Mouse (Mus musculus) central nervous system, embryonic 18 days (tissue): ENCODE data around the gene Mymx. TPM values are rescaled to one million over a fixed set of nuclear protein-coding genes. Genes with fewer than 3 reads are reported as not detected.

Experiments used
- polyA plus RNA-seq: library from polyadenylated mRNA; depleted of rRNA; stranded (reverse); fragments of >200 nt; gene quantifications from 2 replicates; pipeline ENCODE4 v1.2.3, GENCODE M21; 2012; rRNA removed

Gene Mymx
- polyA plus RNA-seq = 1.8 TPM in 1 of 2 replicates, not detected in the other

DNA sequence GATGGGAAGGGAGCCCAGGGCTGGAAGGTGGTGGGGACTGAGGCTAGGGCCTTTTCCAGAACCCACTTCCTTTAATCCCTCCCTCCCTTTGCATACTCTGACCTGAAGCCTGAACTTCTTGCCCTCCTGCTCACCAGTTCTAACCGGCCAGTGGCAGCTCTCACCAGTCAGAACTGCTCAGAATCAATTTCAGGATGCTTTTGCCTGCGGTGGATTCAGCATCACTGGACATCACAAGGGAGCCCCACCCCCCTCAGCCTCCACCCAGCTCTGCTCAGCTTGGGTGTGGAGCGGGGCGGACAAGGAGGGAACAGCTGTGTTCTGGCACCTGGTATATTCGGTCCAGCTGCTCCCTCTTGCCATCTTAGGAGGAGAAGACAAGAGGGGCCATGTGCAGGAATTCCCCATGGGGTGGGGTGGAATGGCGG, at the start of gene Mymx:
Gene Mymx (minus strand): TSS at position 226 of the 428 bp plus-strand sequence.

DNA sequence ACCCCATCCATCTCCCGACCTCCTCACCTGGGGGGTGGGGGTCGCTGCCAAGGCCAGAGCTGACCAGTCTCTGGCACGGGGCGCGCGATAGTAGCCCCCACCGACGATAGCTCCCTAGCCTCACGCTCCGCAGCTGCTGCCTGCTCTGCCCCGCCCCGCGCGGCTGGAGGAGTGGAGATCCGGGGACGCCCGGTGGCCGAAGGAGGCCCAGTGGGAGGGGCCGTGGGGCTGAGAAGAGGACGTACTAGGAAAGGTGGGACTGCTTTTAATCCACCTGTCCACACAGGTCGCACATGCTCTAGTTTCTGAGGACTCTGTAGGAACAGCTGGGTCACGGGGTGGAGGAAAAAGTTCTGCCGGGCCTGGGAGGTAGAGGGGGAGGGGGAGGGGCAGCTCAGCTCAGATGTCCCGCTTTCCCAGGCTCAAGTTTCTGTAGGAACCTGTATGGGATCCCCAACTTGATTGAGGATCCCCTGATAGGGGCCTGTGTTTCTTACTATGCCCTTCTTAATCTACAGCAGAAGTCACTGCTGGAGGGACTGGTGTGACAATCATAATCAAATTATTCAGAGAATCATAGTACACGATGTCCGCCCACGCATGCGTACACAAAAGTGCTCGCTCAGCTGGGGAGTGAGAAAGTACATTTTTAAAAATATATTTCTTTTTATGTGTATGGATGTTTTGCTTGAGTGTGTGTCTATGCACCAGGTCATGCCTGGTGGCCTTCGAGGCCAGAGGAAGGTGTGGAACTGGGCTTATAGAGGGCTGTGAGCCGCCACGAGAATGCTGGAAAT, 2.3 kb downstream of the Mymx start, which contains the start of gene Slc29a1:
Gene Slc29a1 (minus strand): TSS at position 161 of the 797 bp plus-strand sequence.

DNA sequence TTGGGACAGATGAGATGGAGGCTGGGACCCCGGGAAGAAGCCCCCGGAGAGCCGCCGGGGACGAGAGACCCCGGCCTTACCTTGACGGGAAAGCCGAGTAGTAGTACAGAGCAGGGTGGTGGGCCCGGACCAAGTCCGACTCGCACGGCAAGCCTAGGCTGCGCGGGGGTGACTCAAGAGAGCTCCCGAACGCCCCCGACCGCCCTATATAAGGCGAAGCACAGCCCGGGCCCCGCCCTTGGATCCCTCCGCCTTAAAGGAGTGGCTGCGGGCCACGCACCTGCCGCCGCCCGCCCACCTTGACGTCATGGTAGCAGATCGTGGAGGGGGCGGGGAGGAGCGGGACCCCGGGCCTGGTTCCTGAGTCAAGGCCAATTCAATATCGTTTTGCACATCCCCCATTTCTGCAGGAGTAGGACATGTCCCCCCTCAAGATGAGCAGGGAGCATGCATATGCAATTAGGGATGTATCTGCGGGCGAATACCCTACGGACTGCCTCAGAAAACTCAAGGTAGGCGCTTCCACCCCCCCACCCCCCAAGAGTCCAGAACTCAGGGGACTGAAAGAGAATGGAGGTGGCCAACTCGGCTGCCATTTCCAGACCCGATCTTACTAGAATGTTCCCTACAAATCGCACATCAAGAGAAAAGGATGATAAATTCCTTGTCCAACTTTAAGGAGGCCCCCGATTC, 28.7 kb downstream of the Mymx start, which contains the start of gene Hsp90ab1:
Gene Hsp90ab1 (minus strand): TSS at position 185 of the 693 bp plus-strand sequence.

DNA sequence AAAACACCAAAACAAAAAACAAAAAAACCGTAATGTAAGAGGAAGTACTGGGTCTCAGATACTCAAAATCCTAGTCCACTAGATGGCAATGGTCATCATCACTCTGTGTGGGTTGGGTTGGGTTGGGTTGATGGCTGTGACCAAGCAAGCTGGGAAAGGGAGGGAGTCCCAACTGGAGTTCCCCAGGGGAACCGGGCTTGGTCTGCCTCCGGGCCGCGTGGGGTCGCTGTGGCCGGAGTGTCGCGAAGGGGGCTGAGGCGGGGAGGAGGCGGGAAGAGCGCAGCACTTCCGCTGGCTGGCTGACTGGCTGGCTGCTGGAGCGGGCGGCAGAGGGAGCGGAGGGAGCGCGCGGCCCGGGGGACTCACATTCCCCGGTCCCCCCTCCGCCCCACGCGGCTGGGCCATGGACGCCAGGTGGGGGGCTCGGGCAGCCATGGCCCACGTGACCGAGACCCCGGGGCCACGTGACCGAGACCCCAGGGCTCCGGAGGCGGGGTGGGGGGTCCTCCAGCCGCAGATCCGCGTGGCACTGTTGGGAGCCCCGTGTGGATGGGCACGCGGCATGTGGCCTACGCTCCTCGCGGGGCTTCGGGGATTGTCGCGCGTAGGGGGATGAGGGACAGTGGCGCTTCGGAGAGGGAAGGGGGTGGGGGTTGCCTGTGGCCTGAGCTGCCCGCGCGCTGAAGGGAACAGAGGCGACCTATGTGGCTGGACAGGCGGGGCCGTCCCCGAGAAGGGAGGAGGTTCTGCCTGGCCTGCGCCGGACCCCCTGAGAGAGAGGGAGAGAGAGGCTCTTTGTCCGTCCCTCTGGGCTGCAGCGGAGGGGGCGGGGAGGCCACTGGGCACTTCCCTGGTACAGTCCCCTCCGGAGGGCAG, 38.0 kb downstream of the Mymx start, which contains the start of gene Slc35b2:
Gene Slc35b2 (plus strand): TSS at position 220 of the 876 bp plus-strand sequence.

DNA sequence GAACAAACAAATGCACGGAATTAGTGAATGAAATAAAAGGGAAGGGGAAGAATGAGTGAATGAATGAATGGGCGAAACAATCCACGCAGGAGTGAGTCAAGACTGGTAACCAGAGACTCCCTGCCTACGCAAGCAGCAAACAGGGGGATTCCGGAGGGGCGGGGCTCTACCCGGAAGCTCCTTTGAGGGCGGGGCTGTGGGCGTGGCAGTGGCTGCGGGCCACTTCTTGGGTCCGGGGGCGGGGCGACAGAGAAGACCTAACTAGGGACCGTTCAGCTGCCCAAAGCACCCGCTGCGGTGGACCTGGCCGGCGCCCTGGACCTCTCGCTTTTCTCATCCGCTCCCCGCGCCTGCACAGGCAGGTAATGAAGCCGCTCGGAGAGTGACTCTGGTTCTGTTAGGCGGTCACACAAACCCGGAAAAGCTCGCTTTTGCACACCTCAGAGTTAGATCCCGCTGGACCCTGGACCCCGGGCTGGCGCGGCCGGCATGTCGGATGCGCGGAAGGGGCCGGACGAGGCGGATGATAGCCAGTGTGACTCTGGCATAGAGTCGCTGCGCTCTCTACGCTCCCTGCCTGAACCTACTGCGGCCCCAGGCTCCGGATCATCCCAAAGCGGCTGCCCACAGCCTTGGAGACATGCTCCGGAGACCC, 46.3 kb downstream of the Mymx start, which contains the start of gene Nfkbie:
Gene Nfkbie (plus strand): TSS at position 252 of the 655 bp plus-strand sequence.

Other genes starting within 250 kb of the Mymx start
- gene Cdc5l, start 168.4 kb downstream of the Mymx start, polyA plus RNA-seq = 34.9 and 35.7 TPM in 2 replicates
- gene Spats1, start 126.7 kb downstream of the Mymx start, polyA plus RNA-seq = 1.4 and 1.6 TPM in 2 replicates
- gene Aars2, start 95.3 kb downstream of the Mymx start, polyA plus RNA-seq = 24.5 and 25.5 TPM in 2 replicates
- gene Tcte1, start 78.7 kb downstream of the Mymx start, polyA plus RNA-seq = 0.97 and 1.0 TPM in 2 replicates
- 30.5 and 38.1 TPM in 2 replicates for gene Tmem151b, start 52.4 kb downstream of the Mymx start, polyA plus RNA-seq
- gene Nfkbie, start 46.4 kb downstream of the Mymx start, polyA plus RNA-seq = 2.2 and 2.4 TPM in 2 replicates
- 65.0 and 70.4 TPM in 2 replicates for gene Slc35b2, start 38.2 kb downstream of the Mymx start, polyA plus RNA-seq
- gene Hsp90ab1, start 28.8 kb downstream of the Mymx start, polyA plus RNA-seq = 834 and 842 TPM in 2 replicates
- gene Slc29a1, start 2.5 kb downstream of the Mymx start, polyA plus RNA-seq = 104 TPM in 2 replicates
- 0.16 and 1.9 TPM in 2 replicates for gene Capn11, start 57.2 kb upstream of the Mymx start, polyA plus RNA-seq
- gene Mrpl14, start 84.2 kb upstream of the Mymx start, polyA plus RNA-seq = 84.2 and 92.5 TPM in 2 replicates
- 262 and 321 TPM in 2 replicates for gene Tmem63b, start 84.8 kb upstream of the Mymx start, polyA plus RNA-seq
- 0.36 and 0.40 TPM in 2 replicates for gene 1600014C23Rik, start 131.7 kb upstream of the Mymx start, polyA plus RNA-seq